In genomic region chr2:17589669-17590068, GRCm38 (mm10) we compare ENCODE assay signal across 29 mouse cellular contexts.
"Had no signal": no experiment of that assay in that cellular context is flagged by ENCODE, and none has a peak within 500 bp of the region (broad histone marks: within the 10 kb centered on the region; RNA-seq: fewer than 3 reads in every experiment).

No protein-coding gene starts in this region.

- H3K4me1 ChIP-seq: limb, embryonic 10.5 days; limb, embryonic 12.5 days; limb, embryonic 13.5 days; limb, embryonic 15.5 days; liver, embryonic 13.5 days; liver, embryonic 15.5 days; megakaryocyte, embryonic 14.5 days; midbrain, embryonic 10.5 days; midbrain, embryonic 12.5 days; midbrain, embryonic 13.5 days; midbrain, embryonic 15.5 days; neural tube, embryonic 12.5 days had no signal

- H3K9me3 ChIP-seq: limb, embryonic 10.5 days; limb, embryonic 12.5 days; limb, embryonic 15.5 days; liver, embryonic 13.5 days; liver, embryonic 15.5 days; lung, embryonic 15.5 days; megakaryocyte, embryonic 14.5 days; midbrain, embryonic 12.5 days; midbrain, embryonic 13.5 days; midbrain, embryonic 15.5 days; neural tube, embryonic 12.5 days had no signal

- H3K4me3 ChIP-seq: left cerebral cortex, adult 2 months; limb, embryonic 10.5 days; limb, embryonic 12.5 days; limb, embryonic 13.5 days; limb, embryonic 15.5 days; liver, embryonic 13.5 days; liver, embryonic 15.5 days; lung, embryonic 15.5 days; megakaryocyte, embryonic 14.5 days; midbrain, embryonic 10.5 days; midbrain, embryonic 12.5 days; midbrain, embryonic 13.5 days; midbrain, embryonic 15.5 days; myocyte; neural tube, embryonic 12.5 days; neural tube, embryonic 13.5 days had no signal

- H3K36me3 ChIP-seq: limb, embryonic 10.5 days; limb, embryonic 12.5 days; limb, embryonic 13.5 days; limb, embryonic 15.5 days; liver, embryonic 13.5 days; liver, embryonic 15.5 days; lung, embryonic 15.5 days; midbrain, embryonic 10.5 days; midbrain, embryonic 12.5 days; midbrain, embryonic 13.5 days; midbrain, embryonic 15.5 days; neural tube, embryonic 12.5 days; neural tube, embryonic 13.5 days had no signal

- H3K9ac ChIP-seq: limb, embryonic 12.5 days; limb, embryonic 13.5 days; limb, embryonic 15.5 days; liver, embryonic 13.5 days; liver, embryonic 14.5 days; liver, embryonic 15.5 days; lung, embryonic 14.5 days; lung, embryonic 15.5 days; midbrain, embryonic 12.5 days; midbrain, embryonic 13.5 days; midbrain, embryonic 15.5 days; neural tube, embryonic 12.5 days; neural tube, embryonic 13.5 days had no signal

- H3K27ac ChIP-seq: left cerebral cortex, adult 2 months; limb, embryonic 10.5 days; limb, embryonic 12.5 days; limb, embryonic 13.5 days; limb, embryonic 15.5 days; liver, embryonic 13.5 days; liver, embryonic 14.5 days; liver, embryonic 15.5 days; lung, embryonic 15.5 days; macrophage; midbrain, embryonic 10.5 days; midbrain, embryonic 12.5 days; midbrain, embryonic 13.5 days; midbrain, embryonic 15.5 days; neural tube, embryonic 12.5 days; neural tube, embryonic 13.5 days had no signal

- H3K4me2 ChIP-seq: limb, embryonic 12.5 days; limb, embryonic 13.5 days; limb, embryonic 15.5 days; liver, embryonic 13.5 days; liver, embryonic 15.5 days; lung, embryonic 14.5 days; lung, embryonic 15.5 days; midbrain, embryonic 12.5 days; midbrain, embryonic 13.5 days; midbrain, embryonic 15.5 days; neural tube, embryonic 12.5 days; neural tube, embryonic 13.5 days had no signal

- DNase-seq: layer of hippocampus, postnatal 36 days; left cerebral cortex, postnatal 4 days; liver, embryonic 13.5 days; lung, adult 18-20 months; lung, adult 2 months; lung, embryonic 14.5 days; lung, postnatal 10 days; lung, postnatal 14 days; lung, postnatal 36 days; lung, postnatal 4 days had no signal

- H3K27me3 ChIP-seq: limb, embryonic 12.5 days; limb, embryonic 13.5 days; limb, embryonic 15.5 days; liver, embryonic 13.5 days; liver, embryonic 15.5 days; lung, embryonic 15.5 days; megakaryocyte, embryonic 14.5 days; midbrain, embryonic 12.5 days; midbrain, embryonic 13.5 days; midbrain, embryonic 15.5 days; neural tube, embryonic 12.5 days; neural tube, embryonic 13.5 days had no signal

- ATAC-seq: lung, postnatal 0 days; midbrain, embryonic 13.5 days; midbrain, embryonic 15.5 days; midbrain, embryonic 16.5 days had no signal
